Mouse (Mus musculus): Measurements from ENCODE around the gene Rpl15. TPM values are rescaled to one million over a fixed set of nuclear protein-coding genes. Genes with fewer than 3 reads are reported as not detected.

Rpl15 gene
- polyA plus RNA-seq, 1 experiment from 2014 or later: 259 TPM

Other genes with a start within 250 kb of the Rpl15 start
- 6.6 and 7.1 TPM in 2 replicates for gene Nr1d2, start 32.3 kb downstream of the Rpl15 start, polyA plus RNA-seq (2015; fragmentation: Nextera tagmentation; extraction: Ambion mirVana)
- 60.6 and 70.4 TPM in 2 replicates for gene Nkiras1, start 255 bp downstream of the Rpl15 start, polyA plus RNA-seq (2015; fragmentation: Nextera tagmentation; extraction: Ambion mirVana)
- gene Ube2e1, start 60.5 kb upstream of the Rpl15 start, polyA plus RNA-seq (2015; fragmentation: Nextera tagmentation; extraction: Ambion mirVana): 194 and 201 TPM in 2 replicates